24 mouse cellular contexts compared by ENCODE assay signal in the genomic region with DNA sequence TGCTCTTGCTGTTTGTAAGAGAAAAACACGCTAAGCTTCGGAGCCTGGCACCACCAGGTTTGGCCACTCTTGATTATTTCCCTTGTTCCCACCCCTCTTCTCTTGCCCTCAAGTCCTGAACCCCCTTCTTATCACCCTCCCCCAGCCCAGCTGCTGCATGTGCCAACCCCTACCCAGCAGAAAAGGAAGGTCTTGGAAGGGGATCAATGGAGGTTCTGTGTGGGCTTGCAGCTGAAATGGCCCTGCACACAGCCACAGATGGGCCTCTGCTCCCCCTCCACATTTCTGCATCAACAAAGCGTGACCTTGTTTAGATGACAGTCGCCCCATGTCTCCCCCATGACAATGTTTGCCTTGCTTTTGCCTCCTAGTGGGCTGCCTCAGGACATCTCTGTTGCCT. TPM values are rescaled to one million over a fixed set of nuclear protein-coding genes. Genes with fewer than 3 reads are reported as not detected.
DNase-seq lines count a peak whose midpoint lies in the region; ATAC-seq and TF ChIP-seq lines count a peak whose summit lies in the region.
"Had no signal": no experiment of that assay in that cellular context is flagged by ENCODE, and none has a peak within 500 bp of the region (broad histone marks: within the 10 kb centered on the region; RNA-seq: fewer than 3 reads in every experiment).

No protein-coding gene starts in this region.

- WGBS in hindbrain, postnatal 0 days, result 62% methylated on average over 4 of the region's 4 CpGs
- WGBS in hindbrain, embryonic 16.5 days, result 91% methylated on average over 4 of the region's 4 CpGs

- no peak for TF ChIP-seq POLR2A in cortical plate, adult 2 months (IDR thresholded peaks at IDR 0.05; ENCODE audit: extremely low read depth, insufficient read depth, low read length)

- ATAC-seq in hindbrain, postnatal 0 days, result no peak
- ATAC-seq in hindbrain, embryonic 16.5 days, result no peak

- H3K4me1 ChIP-seq in hindbrain, postnatal 0 days (ENCODE audit: insufficient read depth, low read length), result peaks cover 10% of the 10 kb centered on the region
- H3K4me1 ChIP-seq in hindbrain, embryonic 16.5 days (ENCODE audit: control insufficient read depth, insufficient read depth, low read depth, low read length), result peaks cover 13% of the 10 kb centered on the region
- peaks cover 4% of the 10 kb centered on the region; the same call in 1 of the 2 replicates for H3K4me1 ChIP-seq in cortical plate, adult 2 months (ENCODE audit: control insufficient read depth, insufficient read depth, low read length)

- H3K9me3 ChIP-seq in hindbrain, postnatal 0 days (ENCODE audit: low read length), result no peaks in the 10 kb centered on the region
- no peaks in the 10 kb centered on the region for H3K9me3 ChIP-seq in hindbrain, embryonic 16.5 days (ENCODE audit: control insufficient read depth, low read length)
- H3K9me3 ChIP-seq: embryonic facial prominence, embryonic 12.5 days; heart, embryonic 15.5 days; kidney, embryonic 15.5 days; limb, embryonic 15.5 days; midbrain, embryonic 12.5 days; stomach, embryonic 15.5 days had no signal

- H3K27me3 ChIP-seq in hindbrain, postnatal 0 days (ENCODE audit: insufficient read depth, low read length), result no peaks in the 10 kb centered on the region
- no peaks in the 10 kb centered on the region for H3K27me3 ChIP-seq in hindbrain, embryonic 16.5 days (replicated peaks; ENCODE audit: control insufficient read depth, insufficient read depth, low read length)
- H3K27me3 ChIP-seq: CH12.LX; embryonic facial prominence, embryonic 12.5 days; heart, embryonic 15.5 days; kidney, embryonic 15.5 days; limb, embryonic 15.5 days; midbrain, embryonic 12.5 days; stomach, embryonic 15.5 days had no signal

- peak; percentile 29 for DNase-seq in hindbrain, postnatal 0 days (ENCODE audit: low spot score)
- peak; percentile 61 to 62 for DNase-seq in left cerebral cortex, adult 9 months (ENCODE audit: low spot score in 2 of 2)
- no peak for DNase-seq in left cerebral cortex, postnatal 36 days (ENCODE audit: low spot score in 2 of 2)
- peak; percentile 39 to 58 for DNase-seq in left cerebral cortex, postnatal 14 days (ENCODE audit: low spot score in 2 of 2)
- no peak for DNase-seq in adrenal gland, adult 8-10 months
- DNase-seq: adrenal gland, postnatal 14 days; B cell, adult 2 months; gastrocnemius, postnatal 25 days; heart, postnatal 36 days; kidney, adult 11 months; kidney, postnatal 36 days; lung, embryonic 14.5 days; thymus, adult 18-20 months; thymus, postnatal 36 days had no signal

- no peak overlapping the region for H3K4me2 ChIP-seq in hindbrain, postnatal 0 days (ENCODE audit: low read depth, low read length)
- H3K4me2 ChIP-seq in hindbrain, embryonic 16.5 days (ENCODE audit: low read length), result no peak overlapping the region
- H3K4me2 ChIP-seq: embryonic facial prominence, embryonic 12.5 days; heart, embryonic 15.5 days; kidney, embryonic 15.5 days; limb, embryonic 15.5 days; lung, embryonic 14.5 days; midbrain, embryonic 12.5 days; stomach, embryonic 15.5 days had no signal

- no peak overlapping the region for H3K9ac ChIP-seq in hindbrain, postnatal 0 days (replicated peaks; ENCODE audit: low read length)
- H3K9ac ChIP-seq in hindbrain, embryonic 16.5 days (ENCODE audit: low read depth, low read length), result no peak overlapping the region
- H3K9ac ChIP-seq: embryonic facial prominence, embryonic 12.5 days; heart, embryonic 15.5 days; kidney, embryonic 15.5 days; limb, embryonic 15.5 days; liver, embryonic 14.5 days; lung, embryonic 14.5 days; midbrain, embryonic 12.5 days; stomach, embryonic 15.5 days had no signal

- no peak for TF ChIP-seq CTCF in hindbrain, postnatal 0 days (IDR thresholded peaks at IDR 0.05; ENCODE audit: low read depth)
- no peak for TF ChIP-seq CTCF in cortical plate, adult 2 months (IDR thresholded peaks at IDR 0.05; ENCODE audit: extremely low read depth, insufficient read depth, low read length)

- H3K4me3 ChIP-seq in hindbrain, postnatal 0 days (ENCODE audit: low read length), result no peak overlapping the region
- H3K4me3 ChIP-seq in hindbrain, embryonic 16.5 days (ENCODE audit: low read length), result no peak overlapping the region
- no peak overlapping the region for H3K4me3 ChIP-seq in cortical plate, adult 2 months (ENCODE audit: insufficient read depth, low read length)
- H3K4me3 ChIP-seq: embryonic facial prominence, embryonic 12.5 days; heart, embryonic 15.5 days; kidney, embryonic 15.5 days; limb, embryonic 15.5 days; midbrain, embryonic 12.5 days; stomach, embryonic 15.5 days had no signal

- peaks cover 7% of the 10 kb centered on the region; the same call in 1 of the 2 replicates for H3K36me3 ChIP-seq in hindbrain, postnatal 0 days (ENCODE audit: insufficient read depth, low read length)
- H3K36me3 ChIP-seq in hindbrain, embryonic 16.5 days (ENCODE audit: control insufficient read depth, insufficient read depth, low read length), result no peaks in the 10 kb centered on the region

- no peak overlapping the region for H3K27ac ChIP-seq in hindbrain, postnatal 0 days
- H3K27ac ChIP-seq in hindbrain, embryonic 16.5 days (ENCODE audit: low read depth, low read length), result no peak overlapping the region
- H3K27ac ChIP-seq in cortical plate, adult 2 months (ENCODE audit: insufficient read depth, low read length), result 0 out of 2 replicates have a peak overlapping the region, but pooled peaks have one; percentile 48
- H3K27ac ChIP-seq: embryonic facial prominence, embryonic 12.5 days; heart, embryonic 15.5 days; kidney, embryonic 15.5 days; limb, embryonic 15.5 days; liver, embryonic 14.5 days; midbrain, embryonic 12.5 days; stomach, embryonic 15.5 days had no signal

- intact Hi-C loops in left cerebral cortex, postnatal 36 days (cut with DNase I), result no loop called here
- intact Hi-C loops in left cerebral cortex, postnatal 14 days (cut with DNase I), result no loop called here

RNA-seq across cellular contexts. Expression of a gene that starts 11.2 kb away (rescaled TPM):
- total RNA-seq in hindbrain, postnatal 0 days (2014; rRNA removed), result 46.1 and 70.7 TPM in 2 replicates
- polyA plus RNA-seq in hindbrain, postnatal 0 days (2015; fragmentation: Nextera tagmentation; extraction: Ambion mirVana), result 28.7 and 29.3 TPM in 2 replicates
- 27.4 and 31.4 TPM in 2 replicates for polyA plus RNA-seq in hindbrain, embryonic 16.5 days (2015; fragmentation: Nextera tagmentation; extraction: Ambion mirVana)
- 10 to 100 TPM; 57.0 to 63.4 TPM for total RNA-seq in left cerebral cortex, postnatal 36 days (2021)
- polyA plus RNA-seq in cortical plate, adult 2 months (2012; rRNA removed), result 68.6 and 75.0 TPM in 2 replicates
- total RNA-seq in left cerebral cortex, postnatal 14 days (2021), result 10 to 100 TPM; 57.3 to 60.2 TPM
- 10 to 100 TPM; 46.8 to 58.8 (median 49.5) TPM for total RNA-seq in adrenal gland, adult 8-10 months (2022)

RNA-seq across cellular contexts. Expression of a gene that starts 28.7 kb away (rescaled TPM):
- 139 TPM in 2 replicates for total RNA-seq in hindbrain, postnatal 0 days (2014; rRNA removed)
- 43.4 and 46.4 TPM in 2 replicates for polyA plus RNA-seq in hindbrain, postnatal 0 days (2015; fragmentation: Nextera tagmentation; extraction: Ambion mirVana)
- polyA plus RNA-seq in hindbrain, embryonic 16.5 days (2015; fragmentation: Nextera tagmentation; extraction: Ambion mirVana), result 45.9 and 47.9 TPM in 2 replicates
- total RNA-seq in left cerebral cortex, postnatal 36 days (2021), result 10 to 100 TPM; 75.9 to 81.6 TPM
- polyA plus RNA-seq in cortical plate, adult 2 months (2012; rRNA removed), result 74.2 and 77.1 TPM in 2 replicates
- total RNA-seq in left cerebral cortex, postnatal 14 days (2021), result 10 to 100 TPM; 93.4 to 96.7 TPM
- total RNA-seq in adrenal gland, adult 8-10 months (2022), result 10 to 100 TPM; 29.2 to 51.3 (median 39.1) TPM

RNA-seq across cellular contexts. Expression of a gene that starts 37.9 kb away (rescaled TPM):
- total RNA-seq in hindbrain, postnatal 0 days (2014; rRNA removed), result 32.5 and 37.7 TPM in 2 replicates
- 17.8 and 20.6 TPM in 2 replicates for polyA plus RNA-seq in hindbrain, postnatal 0 days (2015; fragmentation: Nextera tagmentation; extraction: Ambion mirVana)
- polyA plus RNA-seq in hindbrain, embryonic 16.5 days (2015; fragmentation: Nextera tagmentation; extraction: Ambion mirVana), result 22.6 and 25.8 TPM in 2 replicates
- total RNA-seq in left cerebral cortex, postnatal 36 days (2021), result 1 to 10 TPM; 5.8 to 10.0 TPM
- 18.4 and 21.0 TPM in 2 replicates for polyA plus RNA-seq in cortical plate, adult 2 months (2012; rRNA removed)
- 1 to 10 TPM; 5.2 to 7.2 TPM for total RNA-seq in left cerebral cortex, postnatal 14 days (2021)
- 10 to 100 TPM in 3 of 4 experiments, 1 to 10 TPM in 1; 7.6 to 32.8 (median 18.4) TPM for total RNA-seq in adrenal gland, adult 8-10 months (2022)

RNA-seq across cellular contexts. Expression of a gene that starts 42.8 kb away (rescaled TPM):
- total RNA-seq in hindbrain, postnatal 0 days (2014; rRNA removed), result 47.4 and 49.9 TPM in 2 replicates
- 32.5 and 34.2 TPM in 2 replicates for polyA plus RNA-seq in hindbrain, postnatal 0 days (2015; fragmentation: Nextera tagmentation; extraction: Ambion mirVana)
- polyA plus RNA-seq in hindbrain, embryonic 16.5 days (2015; fragmentation: Nextera tagmentation; extraction: Ambion mirVana), result 32.5 and 34.2 TPM in 2 replicates
- total RNA-seq in left cerebral cortex, postnatal 36 days (2021), result 10 to 100 TPM; 46.6 to 52.1 TPM
- polyA plus RNA-seq in cortical plate, adult 2 months (2012; rRNA removed), result 37.6 and 40.0 TPM in 2 replicates
- 10 to 100 TPM; 47.9 to 51.2 TPM for total RNA-seq in left cerebral cortex, postnatal 14 days (2021)
- 10 to 100 TPM; 38.8 to 73.6 (median 49.8) TPM for total RNA-seq in adrenal gland, adult 8-10 months (2022)

RNA-seq across cellular contexts. Expression of a gene that starts 43.8 kb away (rescaled TPM):
- 52.0 and 58.2 TPM in 2 replicates for total RNA-seq in hindbrain, postnatal 0 days (2014; rRNA removed)
- 32.5 and 35.8 TPM in 2 replicates for polyA plus RNA-seq in hindbrain, postnatal 0 days (2015; fragmentation: Nextera tagmentation; extraction: Ambion mirVana)
- polyA plus RNA-seq in hindbrain, embryonic 16.5 days (2015; fragmentation: Nextera tagmentation; extraction: Ambion mirVana), result 44.0 and 48.6 TPM in 2 replicates
- total RNA-seq in left cerebral cortex, postnatal 36 days (2021), result 10 to 100 TPM; 29.1 to 32.9 TPM
- polyA plus RNA-seq in cortical plate, adult 2 months (2012; rRNA removed), result 39.0 and 42.6 TPM in 2 replicates
- 10 to 100 TPM; 35.6 to 37.5 TPM for total RNA-seq in left cerebral cortex, postnatal 14 days (2021)
- 10 to 100 TPM; 18.6 to 25.1 (median 20.7) TPM for total RNA-seq in adrenal gland, adult 8-10 months (2022)

Comparison
In these comparisons a context has a peak if more than half of its experiments do, and no peak if none do; other contexts are left out.
1. DNase-seq: peak in hindbrain, postnatal 0 days (single experiment), left cerebral cortex, adult 9 months (2 of 2) and left cerebral cortex, postnatal 14 days (2 of 2); none in left cerebral cortex, postnatal 36 days (0 of 2) and adrenal gland, adult 8-10 months (single experiment).